Mouse (Mus musculus) bone marrow macrophage, adult 2 months (primary cell): ENCODE measurements around the gene Arsg.

Experiments
- CTCF ChIP-seq: IDR thresholded peaks from 2 replicates; pipeline ENCODE4 v1.5.1; 2012; ENCODE audit warnings: low read depth, mild to moderate bottlenecking, low read length, moderate library complexity
- POLR2A ChIP-seq: IDR thresholded peaks from 2 replicates; pipeline ENCODE4 v1.6.1; 2012; ENCODE audit warnings: mild to moderate bottlenecking, low read depth, low read length, borderline replicate concordance

DNA sequence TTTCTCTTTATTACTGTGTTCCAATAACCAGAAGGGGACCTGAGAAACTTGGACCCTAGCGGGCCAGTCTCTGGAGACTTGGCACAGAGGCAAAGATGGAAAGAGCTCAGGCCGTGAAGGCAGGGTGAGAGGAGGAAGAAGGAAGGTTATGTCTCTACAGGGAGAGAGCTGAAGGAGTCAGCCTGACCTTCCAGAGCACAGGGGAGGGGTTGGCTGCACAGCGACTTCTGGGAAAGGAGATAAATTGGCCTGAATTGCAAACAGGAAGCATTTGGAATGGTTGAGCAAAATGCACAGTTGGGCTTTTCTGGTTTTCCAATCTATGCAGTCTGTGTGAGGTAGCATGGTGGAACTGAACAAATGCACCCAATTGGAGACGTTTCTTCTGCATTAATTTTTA is 143.6 kb downstream of the Arsg start:
- TF ChIP-seq CTCF (no peak), POLR2A (no peak)
